Mouse (Mus musculus) B cell, adult 62 days (primary cell): Measurements from ENCODE around the gene Ccdc194. TPM values are rescaled to one million over a fixed set of nuclear protein-coding genes. Genes with fewer than 3 reads are reported as not detected.

Experiments used
- total RNA-seq: library from RNA; stranded (reverse); gene quantifications from 4 replicates; pipeline ENCODE4 v1.2.4, GENCODE M21; 2023

The Ccdc194 gene
- total RNA-seq, result not detected in 4 replicates

GRCm38 (mm10) chr8:71525226-71526050 is at the start of gene Ccdc194:
Ccdc194 (minus strand) TSS chr8:71525711.

DNA sequence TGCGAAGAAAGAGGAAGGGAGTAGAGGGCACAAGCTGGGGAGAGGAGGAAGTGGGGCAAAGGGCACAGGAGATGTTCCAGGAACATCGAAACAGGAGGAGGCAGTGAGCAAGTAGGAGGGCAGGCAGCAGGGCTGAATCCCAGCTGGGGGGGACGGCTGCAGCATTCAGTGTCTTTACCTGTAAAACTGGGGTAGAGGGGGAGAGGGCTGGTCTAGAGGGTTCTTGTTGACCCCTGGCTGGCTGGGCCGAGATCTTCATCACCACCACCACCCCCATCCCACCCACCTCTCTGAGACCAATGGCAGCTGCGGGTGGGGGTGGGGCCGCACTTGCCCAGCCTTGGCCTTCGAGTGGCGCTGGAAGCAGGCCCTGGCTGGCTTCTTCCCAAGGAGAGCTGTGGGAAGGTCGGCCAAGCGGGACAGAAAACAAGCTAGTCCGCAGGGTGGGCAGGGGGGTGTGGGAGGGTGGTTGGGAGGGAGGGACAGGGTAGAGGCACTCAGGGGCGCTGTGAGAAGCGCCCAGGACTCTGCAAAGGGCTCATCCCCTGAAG is 43.0 kb upstream of the Ccdc194 start, which contains the start of gene Slc27a1:
TSS of gene Slc27a1 (plus strand) at position 496 of the 551 bp plus-strand sequence.

DNA sequence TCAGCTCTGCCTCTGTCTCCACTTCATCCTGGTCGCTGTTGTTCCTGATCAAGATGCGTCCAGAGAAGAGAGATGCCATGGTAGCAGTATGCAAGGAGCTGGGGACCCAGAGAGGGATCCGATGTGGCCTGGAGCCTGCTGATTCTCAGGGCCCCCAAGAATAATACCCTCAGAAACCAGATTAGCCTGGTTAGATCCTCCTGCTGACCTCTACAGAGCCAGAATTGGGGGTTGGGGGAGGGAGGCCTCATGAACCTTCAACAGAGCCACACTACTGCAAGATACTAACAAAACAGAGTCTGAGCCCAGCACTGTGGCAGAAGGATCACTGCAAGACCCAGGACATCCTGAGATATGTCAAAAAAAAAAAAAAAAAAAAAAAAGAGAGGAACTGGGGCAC is 41.0 kb upstream of the Ccdc194 start, which contains the start of gene Nxnl1:
TSS of gene Nxnl1 (minus strand) at position 101 of the 400 bp plus-strand sequence.

DNA sequence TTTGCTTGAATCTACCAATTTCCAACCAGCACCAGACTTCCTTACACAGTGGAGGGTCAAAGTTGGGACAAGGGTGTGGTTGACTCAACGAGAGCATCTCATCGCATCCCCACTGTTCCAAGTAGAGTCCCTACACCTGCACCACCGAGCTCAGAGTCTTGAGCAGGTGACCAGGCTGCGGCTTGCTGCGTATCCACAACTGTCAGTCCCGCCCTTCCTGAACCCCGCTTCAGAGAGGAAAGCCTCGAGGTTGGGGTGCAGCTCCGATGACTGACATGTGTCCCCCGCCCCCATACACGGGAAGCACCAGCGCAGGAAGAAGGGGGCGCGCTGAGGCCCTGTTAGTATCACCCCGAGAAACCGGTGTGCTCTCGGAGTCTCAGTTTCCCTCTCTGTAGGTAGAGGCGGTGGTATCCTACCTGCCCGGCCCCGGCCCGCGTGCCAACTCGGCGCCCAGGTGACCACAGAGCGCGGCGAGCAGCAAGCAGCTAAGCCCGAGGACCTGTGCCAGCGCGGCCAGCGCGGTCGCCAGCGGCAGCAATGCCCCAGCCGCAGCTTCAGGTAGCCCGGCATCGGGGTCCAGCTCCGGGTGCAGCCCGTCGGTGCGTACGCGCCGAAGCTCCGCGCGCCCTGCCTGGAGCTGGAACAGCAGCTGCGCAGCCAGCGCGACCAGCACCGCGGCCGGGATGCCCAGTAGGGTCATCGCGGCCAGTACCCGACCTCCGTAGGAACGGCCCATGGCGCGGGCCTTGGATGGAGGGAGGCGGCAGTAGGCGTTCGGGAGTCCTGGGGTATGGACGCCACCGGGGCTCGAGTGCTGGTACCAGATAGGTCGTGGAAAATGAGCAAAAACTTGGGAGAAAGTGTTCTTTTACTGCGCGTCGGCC is 32.8 kb upstream of the Ccdc194 start, which contains the start of gene Tmem221:
TSS of gene Tmem221 (minus strand) at position 801 of the 887 bp plus-strand sequence.

DNA sequence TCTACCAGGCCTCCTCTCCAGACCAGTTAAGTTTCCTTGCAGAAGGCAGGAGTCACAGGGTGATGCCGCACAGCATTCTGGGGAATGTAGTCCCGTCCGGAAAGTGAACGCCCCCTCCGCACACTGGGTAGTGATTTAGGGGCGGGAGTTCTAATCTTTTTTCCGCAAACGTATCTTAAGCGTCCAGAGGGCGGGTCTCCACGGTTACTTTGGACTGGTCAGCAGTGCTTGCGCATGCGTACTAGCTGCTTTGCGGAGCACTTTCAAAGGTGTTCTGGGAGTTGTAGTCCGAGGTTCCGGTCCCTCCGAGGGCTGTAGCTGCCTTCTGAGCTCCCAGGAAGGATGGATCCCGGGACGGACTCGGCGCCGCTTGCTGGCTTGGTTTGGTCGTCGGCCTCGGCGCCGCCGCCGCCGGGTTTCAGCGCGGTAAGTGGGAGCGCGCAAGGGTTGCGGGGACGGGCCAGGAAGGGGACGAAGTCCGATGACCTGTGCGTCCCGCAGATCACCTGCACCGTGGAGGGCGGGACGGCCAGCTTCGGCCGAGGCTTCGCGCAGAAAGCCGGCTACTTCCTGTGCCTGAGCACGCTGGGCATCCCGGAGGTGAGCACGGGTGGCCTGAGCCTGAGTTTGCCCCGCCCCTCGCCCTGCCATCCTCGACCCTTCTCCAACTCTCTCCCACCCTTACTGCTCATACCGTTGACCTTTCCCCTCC is 17.3 kb upstream of the Ccdc194 start, which contains the start of gene Mvb12a:
TSS of gene Mvb12a (plus strand) at position 291 of the 712 bp plus-strand sequence.

DNA sequence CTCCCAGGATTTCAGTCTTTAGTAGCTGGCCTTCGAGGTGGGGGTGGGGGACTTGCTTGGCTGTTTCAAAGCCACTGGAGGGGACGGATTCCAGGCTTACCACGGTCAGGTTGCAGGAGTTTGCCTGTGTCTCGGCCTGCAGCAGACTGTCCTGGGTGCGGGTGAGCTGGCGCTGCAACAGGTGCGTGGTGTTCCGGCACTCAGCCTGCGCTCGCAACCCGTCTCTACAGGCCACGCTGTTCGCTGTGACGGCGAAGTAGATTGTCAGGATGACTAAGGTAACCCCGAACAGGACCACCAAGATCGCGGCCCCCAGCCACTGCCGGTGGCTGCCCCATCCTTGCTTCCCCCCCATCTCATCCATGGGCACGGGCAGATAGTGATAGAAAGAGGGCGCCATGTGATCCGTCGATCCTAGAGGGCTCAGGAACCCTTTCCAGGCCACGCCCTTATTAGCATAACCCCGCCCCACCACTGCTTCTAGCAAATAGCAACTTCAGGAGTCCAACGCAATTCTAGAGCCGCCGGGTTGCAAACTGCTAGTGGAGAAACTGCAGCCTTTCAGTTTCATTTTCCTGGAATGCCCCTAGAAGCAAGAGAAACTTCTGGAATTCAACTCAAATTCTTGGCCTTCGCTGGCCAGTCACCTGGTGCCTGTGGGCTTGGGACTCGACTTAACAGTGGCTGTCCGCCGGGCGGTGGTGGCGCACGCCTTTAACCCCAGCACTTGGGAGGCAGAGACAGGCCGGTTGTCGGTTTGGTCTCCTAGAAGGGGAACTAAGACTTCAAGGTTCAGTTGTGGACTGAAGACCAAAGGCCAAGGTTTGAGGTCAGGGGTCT is 11.7 kb upstream of the Ccdc194 start, which contains the start of gene Bst2:
TSS of gene Bst2 (minus strand) at position 429 of the 840 bp plus-strand sequence.

GRCm38 (mm10) chr8:71511644-71512043 is 13.9 kb downstream of the Ccdc194 start, which contains the start of gene Plvap:
Plvap (minus strand) TSS chr8:71511752.

GRCm38 (mm10) chr8:71487691-71488445 is 37.6 kb downstream of the Ccdc194 start, which contains the start of gene Gtpbp3:
Gtpbp3 (plus strand) TSS chr8:71488103.

DNA sequence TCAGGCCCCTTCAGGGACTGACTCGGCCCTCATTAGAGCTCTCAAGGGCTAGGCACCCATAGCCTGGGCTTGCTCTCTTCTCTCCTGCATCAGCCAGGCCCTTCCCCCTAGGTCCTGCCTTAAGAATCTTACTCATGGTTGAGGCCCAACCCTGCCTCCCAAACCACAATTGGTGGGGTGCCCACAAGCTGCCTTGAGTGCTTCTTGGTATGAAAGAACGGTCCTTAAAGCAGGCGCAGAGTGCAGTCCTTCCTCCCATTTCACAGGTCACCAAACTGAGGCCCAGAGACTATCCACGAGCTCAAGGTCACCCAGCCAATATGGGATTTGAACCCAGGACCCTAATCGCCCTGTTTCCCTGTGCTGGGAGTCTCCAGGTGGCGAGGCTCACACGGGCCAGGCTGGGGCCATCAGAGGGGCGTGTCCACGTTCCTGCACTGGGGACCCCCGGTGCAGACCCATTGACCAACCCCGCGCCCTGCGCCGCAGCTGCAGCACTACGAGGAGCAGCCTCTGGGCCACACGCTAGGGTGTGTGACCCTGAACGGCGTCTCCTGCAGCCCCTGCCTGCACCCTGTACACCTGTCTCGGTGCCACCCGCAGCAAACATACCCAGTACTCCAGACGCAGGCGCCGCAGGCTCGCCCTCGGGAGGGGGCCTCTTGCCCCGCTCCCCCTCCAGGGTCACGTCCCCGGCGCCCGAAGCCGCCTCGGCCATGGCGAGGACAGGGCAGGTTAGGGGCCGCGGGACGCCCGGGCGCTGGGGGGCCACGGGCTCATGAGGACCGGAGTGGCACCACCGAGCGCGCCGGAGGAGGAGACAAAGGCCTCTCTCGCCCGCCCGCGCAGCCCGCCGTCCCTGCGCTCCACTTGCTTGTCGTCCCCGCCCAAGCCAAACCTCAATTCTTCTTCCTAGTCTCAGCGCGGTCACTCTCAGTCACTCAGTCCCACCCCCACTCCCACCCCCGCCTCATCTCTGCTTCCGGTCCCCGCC is 40.1 kb downstream of the Ccdc194 start, which contains the start of gene Ano8:
TSS of gene Ano8 (minus strand) at position 822 of the 994 bp plus-strand sequence.

Other genes with a start within 250 kb of the Ccdc194 start
- 279 to 295 TPM (median 290 TPM) in 4 replicates for gene Use1, start 158.9 kb downstream of the Ccdc194 start, total RNA-seq
- 16.4 to 24.5 TPM (median 23.0 TPM) in 4 replicates for gene Ocel1, start 154.4 kb downstream of the Ccdc194 start, total RNA-seq
- gene Nr2f6, start 143.8 kb downstream of the Ccdc194 start, total RNA-seq, result 12.5 to 15.7 TPM (median 13.8 TPM) in 4 replicates
- not detected in 4 replicates for gene Ushbp1, start 129.9 kb downstream of the Ccdc194 start, total RNA-seq
- gene Babam1, start 128.8 kb downstream of the Ccdc194 start, total RNA-seq, result 86.1 to 104 TPM (median 93.2 TPM) in 4 replicates
- 0.39 to 1.6 TPM (median 0.60 TPM) in 4 replicates for gene Ankle1, start 119.7 kb downstream of the Ccdc194 start, total RNA-seq
- 12.0 to 14.3 TPM (median 12.5 TPM) in 4 replicates for gene Abhd8, start 62.1 kb downstream of the Ccdc194 start, total RNA-seq
- gene Mrpl34, start 60.8 kb downstream of the Ccdc194 start, total RNA-seq, result 28.3 to 38.5 TPM (median 35.1 TPM) in 4 replicates
- gene Dda1, start 56.5 kb downstream of the Ccdc194 start, total RNA-seq, result 100 to 118 TPM (median 108 TPM) in 4 replicates
- 11.7 to 13.0 TPM (median 12.1 TPM) in 4 replicates for gene Ano8, start 39.7 kb downstream of the Ccdc194 start, total RNA-seq
- 14.6 to 19.6 TPM (median 17.3 TPM) in 4 replicates for gene Gtpbp3, start 37.6 kb downstream of the Ccdc194 start, total RNA-seq
- 0.49 TPM in 1 of 4 replicates, not detected in the others for gene Plvap, start 14.0 kb downstream of the Ccdc194 start, total RNA-seq
- 22.0 to 39.0 TPM (median 26.1 TPM) in 4 replicates for gene Bst2, start 11.7 kb upstream of the Ccdc194 start, total RNA-seq
- 33.7 to 43.0 TPM (median 40.6 TPM) in 4 replicates for gene Mvb12a, start 17.2 kb upstream of the Ccdc194 start, total RNA-seq
- not detected in 4 replicates for gene Tmem221, start 33.2 kb upstream of the Ccdc194 start, total RNA-seq
- not detected in 4 replicates for gene Nxnl1, start 40.9 kb upstream of the Ccdc194 start, total RNA-seq
- 9.7 to 12.1 TPM (median 11.2 TPM) in 4 replicates for gene Slc27a1, start 43.2 kb upstream of the Ccdc194 start, total RNA-seq
- 96.6 to 107 TPM (median 102 TPM) in 4 replicates for gene Pgls, start 66.5 kb upstream of the Ccdc194 start, total RNA-seq
- gene Fam129c, start 71.9 kb upstream of the Ccdc194 start, total RNA-seq, result 102 to 133 TPM (median 110 TPM) in 4 replicates
- 104 to 123 TPM (median 109 TPM) in 4 replicates for gene Colgalt1, start 85.3 kb upstream of the Ccdc194 start, total RNA-seq
- gene Unc13a, start 146.0 kb upstream of the Ccdc194 start, total RNA-seq, result 0.09 to 0.33 TPM (median 0.21 TPM) in 3 of 4 replicates, not detected in the other
- 76.1 to 85.3 TPM (median 78.2 TPM) in 4 replicates for gene Jak3, start 150.6 kb upstream of the Ccdc194 start, total RNA-seq
- 33.1 to 39.9 TPM (median 34.5 TPM) in 4 replicates for gene Insl3, start 163.5 kb upstream of the Ccdc194 start, total RNA-seq
- gene B3gnt3, start 176.1 kb upstream of the Ccdc194 start, total RNA-seq, result 0.30 to 0.75 TPM (median 0.51 TPM) in 4 replicates
- gene Fcho1, start 200.0 kb upstream of the Ccdc194 start, total RNA-seq, result 170 to 194 TPM (median 172 TPM) in 4 replicates